ENCODE assay signal across 23 mouse cellular contexts in genomic region chr6:30002628-30003027, GRCm38 (mm10). TPM values are rescaled to one million over a fixed set of nuclear protein-coding genes. Genes with fewer than 3 reads are reported as not detected.
A peak's percentile ranks its signal among the peaks of the same experiment; 100 is the strongest.
DNase-seq lines count a peak whose midpoint lies in the region; ATAC-seq and TF ChIP-seq lines count a peak whose summit lies in the region.
"Had no signal": no experiment of that assay in that cellular context is flagged by ENCODE, and none has a peak within 500 bp of the region (broad histone marks: within the 10 kb centered on the region; RNA-seq: fewer than 3 reads in every experiment).

No protein-coding gene starts in this region.

- no peak for TF ChIP-seq CTCF in G1E (IDR thresholded peaks at IDR 0.05; ENCODE audit: low read depth, low read length)

- DNase-seq in G1E (ENCODE audit: low spot score) (no peak), adipocyte (ENCODE audit: low spot score) (peak; percentile 71)
- no peak for DNase-seq in gastrocnemius, adult 18-20 months (ENCODE audit: low spot score)
- no peak for DNase-seq in lung, postnatal 10 days
- no peak for DNase-seq in kidney, adult 18-20 months
- DNase-seq: adrenal gland, postnatal 10 days; B cell, adult 2 months; cerebellum, adult 11-12 months; cerebellum, adult 9-10 months; cerebellum, postnatal 25 days; forebrain, postnatal 0 days; gastrocnemius, adult 2 months; gastrocnemius, postnatal 36 days; heart, adult 11 months; heart, postnatal 36 days had no signal

- H3K27me3 ChIP-seq in megakaryocyte, embryonic 14.5 days (replicated peaks): peaks cover 12% of the 10 kb centered on the region
- H3K27me3 ChIP-seq in G1E (ENCODE audit: insufficient read depth, low read length): peaks cover 28% of the 10 kb centered on the region
- H3K27me3 ChIP-seq: embryonic facial prominence, embryonic 12.5 days; forebrain, embryonic 12.5 days; heart, embryonic 13.5 days; hindbrain, embryonic 15.5 days had no signal

- H3K4me3 ChIP-seq in megakaryocyte, embryonic 14.5 days (replicated peaks): peak overlapping the region; percentile 12
- H3K4me3 ChIP-seq in G1E (ENCODE audit: low read depth, low read length): peak overlapping the region; percentile 13; the same call in 1 of the 2 replicates
- H3K4me3 ChIP-seq: embryonic facial prominence, embryonic 12.5 days; forebrain, embryonic 12.5 days; gastrocnemius, adult 2 months; heart, embryonic 13.5 days; hindbrain, embryonic 15.5 days had no signal

- ATAC-seq in megakaryocyte, adult 5-6 weeks (ENCODE audit: poor library complexity, severe bottlenecking): no peak
- no peak for ATAC-seq in G1E (ENCODE audit: extremely low read depth, insufficient number of reproducible peaks, low FRiP score, poor library complexity, severe bottlenecking)
- ATAC-seq: CD4-positive, CD25-positive, alpha-beta regulatory T cell, adult 4 months; forebrain, postnatal 0 days; intestine, embryonic 16.5 days had no signal

- H3K4me1 ChIP-seq in megakaryocyte, embryonic 14.5 days: peaks cover 38% of the 10 kb centered on the region
- H3K4me1 ChIP-seq in G1E (ENCODE audit: insufficient read depth, low read depth, low read length): peaks cover 10% of the 10 kb centered on the region
- H3K4me1 ChIP-seq: embryonic facial prominence, embryonic 12.5 days; forebrain, embryonic 12.5 days; heart, embryonic 13.5 days; hindbrain, embryonic 15.5 days had no signal

- no peaks in the 10 kb centered on the region for H3K36me3 ChIP-seq in megakaryocyte, embryonic 14.5 days (replicated peaks; ENCODE audit: low read length)
- H3K36me3 ChIP-seq in G1E (replicated peaks): no peaks in the 10 kb centered on the region
- H3K36me3 ChIP-seq: embryonic facial prominence, embryonic 12.5 days; forebrain, embryonic 12.5 days; heart, embryonic 13.5 days; hindbrain, embryonic 15.5 days had no signal

- no peaks in the 10 kb centered on the region for H3K9me3 ChIP-seq in megakaryocyte, embryonic 14.5 days
- no peaks in the 10 kb centered on the region for H3K9me3 ChIP-seq in G1E (replicated peaks)
- H3K9me3 ChIP-seq: embryonic facial prominence, embryonic 12.5 days; forebrain, embryonic 12.5 days; hindbrain, embryonic 15.5 days had no signal

RNA-seq across cellular contexts. Expression of gene Nrf1, which starts 45.2 kb away (rescaled TPM):
- polyA plus RNA-seq in megakaryocyte, embryonic 14.5 days (2012; ENCODE audit: insufficient read depth, low replicate concordance): 2.7 and 7.3 TPM in 2 replicates
- 37.1 and 39.6 TPM in 2 replicates for total RNA-seq in megakaryocyte, adult 5-6 weeks (2015)
- total RNA-seq in megakaryocyte, adult 5-6 weeks (2017): 69.9 and 84.5 TPM in 2 replicates
- total RNA-seq in G1E (2014; fragmentation: Nextera tagmentation): 47.4 and 52.4 TPM in 2 replicates
- total RNA-seq in G1E (2017): 79.0 and 79.3 TPM in 2 replicates
- polyA plus RNA-seq in G1E (2012): 8.3 and 9.7 TPM in 2 replicates
- total RNA-seq in gastrocnemius, adult 18-20 months (2021): 10 to 100 TPM in 1 of 2 experiments, 1 to 10 TPM in 1; 9.8 to 10.8 TPM
